ENCODE assay signal across 21 mouse cellular contexts in genomic region chr16:65405824-65406556, GRCm38 (mm10).
A peak's percentile ranks its signal among the peaks of the same experiment; 100 is the strongest.
DNase-seq lines count a peak whose midpoint lies in the region; ATAC-seq lines count a peak whose summit lies in the region.
"Had no signal": no experiment of that assay in that cellular context is flagged by ENCODE, and none has a peak within 500 bp of the region (broad histone marks: within the 10 kb centered on the region; RNA-seq: fewer than 3 reads in every experiment).

No protein-coding gene starts in this region.

- peak; percentile 42 to 45; a peak in 3 of 4 replicates for ATAC-seq in hematopoietic stem cell, adult 5-6 weeks (replicated peaks in 1 of 2; ENCODE audit: insufficient read depth in 1 of 2, low FRiP score in 2 of 2, low TSS enrichment in 1 of 2, low read depth in 1 of 2, poor library complexity in 2 of 2, severe bottlenecking in 2 of 2)
- ATAC-seq: activated CD4-positive, CD25-positive, alpha-beta regulatory T cell, adult 4 months; forebrain, postnatal 0 days; intestine, embryonic 15.5 days; Patski had no signal

- peak; percentile 8 for DNase-seq in embryo, embryonic 10.5 days (ENCODE audit: low spot score)
- DNase-seq in embryo, embryonic 9.5 days (ENCODE audit: extremely low spot score): no peak
- peak; percentile 32 for DNase-seq in R1 (ENCODE audit: low read depth, low spot score)
- peak; percentile 65 for DNase-seq in retina, postnatal 1 day
- no peak for DNase-seq in cerebellum, postnatal 14 days
- no peak for DNase-seq in spleen, adult 12 weeks (ENCODE audit: low spot score)
- DNase-seq: adrenal gland, adult 8-10 months; cerebellum, adult 2 months; cerebellum, postnatal 36 days; forebrain, postnatal 0 days; gastrocnemius, postnatal 36 days; kidney, adult 8-10 months; kidney, postnatal 10 days; liver, embryonic 13.5 days; midbrain, embryonic 14.5 days; right cerebral cortex, postnatal 25 days; thymus, postnatal 25 days had no signal

Comparison
In these comparisons a context has a peak if more than half of its experiments do, and no peak if none do; other contexts are left out.
1. DNase-seq: peak in embryo, embryonic 10.5 days (single experiment), R1 (single experiment) and retina, postnatal 1 day (single experiment); none in embryo, embryonic 9.5 days (single experiment), cerebellum, postnatal 14 days (0 of 2) and spleen, adult 12 weeks (single experiment).